Mouse (Mus musculus): ENCODE results near the gene Asxl1.

DNA sequence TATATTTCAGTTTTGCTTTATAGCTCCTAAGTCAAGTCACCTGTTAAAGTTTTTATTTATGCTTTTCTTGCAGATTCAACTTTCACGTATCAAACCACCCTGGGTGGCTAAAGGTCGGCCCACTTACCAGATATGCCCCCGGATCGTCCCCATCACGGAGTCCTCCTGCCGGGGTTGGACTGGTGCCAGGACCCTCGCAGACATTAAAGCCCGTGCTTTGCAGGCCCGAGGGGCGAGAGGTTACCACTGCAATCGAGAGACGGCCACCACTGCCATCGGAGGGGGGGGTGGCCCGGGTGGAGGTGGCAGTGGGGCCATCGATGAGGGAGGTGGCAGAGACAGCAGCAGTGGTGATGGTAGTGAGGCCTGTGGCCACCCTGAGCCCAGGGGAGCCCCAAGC is 53.5 kb downstream of the Asxl1 start:
- TF ChIP-seq EP300 (IDR thresholded peaks at IDR 0.05; ENCODE audit: low read depth) (no peak), CTCF (IDR thresholded peaks at IDR 0.05; ENCODE audit: low read depth) (no peak)
